Mouse (Mus musculus): ENCODE results near the gene Sh3rf3. TPM values are rescaled to one million over a fixed set of nuclear protein-coding genes. Genes with fewer than 3 reads are reported as not detected.

Gene Sh3rf3
- polyA plus RNA-seq, 1 experiment from 2014 or later, result 0.24 TPM

GRCm38 (mm10) chr10:59152544-59153081, 339.5 kb downstream of the Sh3rf3 start:
- H3K4me3 ChIP-seq, result no peak overlapping the region

GRCm38 (mm10) chr10:59158627-59159026, 345.5 kb downstream of the Sh3rf3 start:
- Histone ChIP-seq H3K4me1 (0 out of 2 replicates have a peak, but pooled peaks cover 2% of the 10 kb centered on the region), H3K9me3 (replicated peaks) (no peaks in the 10 kb centered on the region), H3K27me3 (ENCODE audit: low read depth, poor library complexity, severe bottlenecking) (no peaks in the 10 kb centered on the region), H3K27ac (no peak overlapping the region), H3K4me3 (no peak overlapping the region), H3K36me3 (0 out of 2 replicates have a peak, but pooled peaks cover 4% of the 10 kb centered on the region)
- DNase-seq (ENCODE audit: low spot score), result no peak
- 72% methylated on average over 3 of the region's 3 CpGs for WGBS

More at GRCm38 (mm10) chr10:59152544-59153081, 339.5 kb downstream of the Sh3rf3 start:
- 0 out of 2 replicates have a peak, but pooled peaks cover 3% of the 10 kb centered on the region for H3K36me3 ChIP-seq
- WGBS, result 71% methylated on average over 5 of the region's 5 CpGs
- DNase-seq (ENCODE audit: low spot score), result no peak
- H3K27me3 ChIP-seq (ENCODE audit: low read depth, poor library complexity, severe bottlenecking), result 0 out of 2 replicates have a peak, but pooled peaks cover 6% of the 10 kb centered on the region
- no peaks in the 10 kb centered on the region; the same call in 1 of the 2 replicates for H3K4me1 ChIP-seq
- H3K27ac ChIP-seq, result no peak overlapping the region
- no peaks in the 10 kb centered on the region for H3K9me3 ChIP-seq (replicated peaks)

- H3K9me3 ChIP-seq (replicated peaks), result no peaks in the 10 kb centered on the region
Observed at GRCm38 (mm10) chr10:59162185-59162897, 349.2 kb downstream of the Sh3rf3 start.

DNA sequence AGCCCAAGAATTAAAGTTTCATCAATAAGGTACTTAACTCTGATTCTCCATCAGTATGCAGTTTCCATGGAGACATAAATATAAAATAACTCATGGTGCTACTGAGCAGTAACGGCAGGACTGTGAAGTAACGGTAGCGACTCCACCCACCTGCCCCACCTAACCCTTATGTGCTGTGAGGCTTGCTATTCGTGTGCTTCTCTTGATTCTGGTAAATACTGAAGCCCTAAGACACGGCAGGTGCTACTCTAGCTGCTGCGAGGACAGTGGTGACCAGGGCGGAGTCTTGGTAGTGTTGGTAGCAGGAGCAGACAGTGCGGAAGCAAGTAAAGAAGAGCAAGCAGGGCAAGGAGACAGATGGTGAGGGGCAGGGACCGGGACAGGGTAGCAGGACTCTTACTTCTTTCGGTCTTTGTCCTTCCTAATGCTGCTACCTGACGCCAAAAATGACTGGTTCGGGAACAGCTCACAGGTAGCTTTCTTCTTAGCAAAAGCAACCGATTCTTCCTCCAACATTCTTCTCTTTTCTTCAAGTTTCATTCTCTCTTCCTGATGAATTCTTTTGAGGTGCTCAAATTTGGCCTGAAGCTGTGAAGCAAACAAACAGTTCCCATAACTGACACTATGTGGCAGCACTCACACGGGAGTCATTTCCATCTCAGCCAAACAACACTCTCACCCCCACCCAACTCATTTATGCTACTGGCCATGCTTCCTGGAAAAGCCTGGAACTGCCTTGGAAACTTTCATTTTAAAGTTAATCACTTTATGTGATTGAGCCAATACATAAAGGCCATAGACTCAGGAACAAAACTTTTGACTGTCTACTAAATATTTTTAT, 353.2 kb downstream of the Sh3rf3 start:
- no peak for DNase-seq (ENCODE audit: low spot score)
- no peak overlapping the region for H3K27ac ChIP-seq

More at GRCm38 (mm10) chr10:59162185-59162897, 349.2 kb downstream of the Sh3rf3 start:
- Histone ChIP-seq H3K27me3 (ENCODE audit: low read depth, poor library complexity, severe bottlenecking) (no peaks in the 10 kb centered on the region), H3K4me1 (0 out of 2 replicates have a peak, but pooled peaks cover 2% of the 10 kb centered on the region), H3K4me3 (no peak overlapping the region), H3K27ac (no peak overlapping the region), H3K36me3 (peaks cover 14% of the 10 kb centered on the region; the same call in 1 of the 2 replicates)
- 79% methylated on average over 4 of the region's 4 CpGs for WGBS
- no peak for DNase-seq (ENCODE audit: low spot score)

GRCm38 (mm10) chr10:59171042-59171441, 357.9 kb downstream of the Sh3rf3 start:
- no peak overlapping the region for H3K4me3 ChIP-seq
- peaks cover 28% of the 10 kb centered on the region for H3K36me3 ChIP-seq
- DNase-seq (ENCODE audit: low spot score), result no peak
- H3K9me3 ChIP-seq (replicated peaks), result no peaks in the 10 kb centered on the region
- H3K27me3 ChIP-seq (ENCODE audit: low read depth, poor library complexity, severe bottlenecking), result no peaks in the 10 kb centered on the region
- 81% methylated on average over 3 of the region's 3 CpGs for WGBS
- H3K4me1 ChIP-seq, result no peaks in the 10 kb centered on the region
- no peak overlapping the region for H3K27ac ChIP-seq

More for the DNA sequence above, 353.2 kb downstream of the Sh3rf3 start:
- Histone ChIP-seq H3K9me3 (replicated peaks) (no peaks in the 10 kb centered on the region), H3K4me3 (no peak overlapping the region), H3K4me1 (no peaks in the 10 kb centered on the region), H3K36me3 (peaks cover 28% of the 10 kb centered on the region), H3K27me3 (ENCODE audit: low read depth, poor library complexity, severe bottlenecking) (no peaks in the 10 kb centered on the region)
- WGBS, result 62% methylated on average over 14 of the region's 14 CpGs

DNA sequence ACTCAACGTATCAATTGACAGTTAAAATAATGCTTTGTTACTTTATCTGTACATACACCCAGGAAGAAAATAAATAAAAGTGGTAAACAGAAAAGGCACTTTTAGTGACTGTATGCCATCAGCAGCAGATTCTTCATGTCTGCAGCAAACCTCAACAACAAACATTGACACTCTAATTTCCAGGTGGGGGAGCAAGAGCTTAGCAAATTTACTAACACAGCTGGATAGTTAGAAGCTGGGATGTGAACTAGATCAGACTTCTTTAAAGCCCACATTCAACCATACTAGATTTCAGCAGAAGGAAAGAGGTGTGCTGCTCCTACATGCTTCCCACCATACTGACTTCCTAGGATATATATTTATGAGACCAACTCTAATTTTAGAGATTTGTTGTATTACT, 359.4 kb downstream of the Sh3rf3 start:
- H3K4me1 ChIP-seq, result no peaks in the 10 kb centered on the region
- H3K27me3 ChIP-seq (ENCODE audit: low read depth, poor library complexity, severe bottlenecking), result no peaks in the 10 kb centered on the region
- DNase-seq (ENCODE audit: low spot score), result no peak
- H3K9me3 ChIP-seq (replicated peaks), result no peaks in the 10 kb centered on the region
- H3K36me3 ChIP-seq, result peaks cover 35% of the 10 kb centered on the region
- no peak overlapping the region for H3K4me3 ChIP-seq
- no peak overlapping the region for H3K27ac ChIP-seq
- WGBS, result 92% methylated on average over 1 of the region's 1 CpGs

DNA sequence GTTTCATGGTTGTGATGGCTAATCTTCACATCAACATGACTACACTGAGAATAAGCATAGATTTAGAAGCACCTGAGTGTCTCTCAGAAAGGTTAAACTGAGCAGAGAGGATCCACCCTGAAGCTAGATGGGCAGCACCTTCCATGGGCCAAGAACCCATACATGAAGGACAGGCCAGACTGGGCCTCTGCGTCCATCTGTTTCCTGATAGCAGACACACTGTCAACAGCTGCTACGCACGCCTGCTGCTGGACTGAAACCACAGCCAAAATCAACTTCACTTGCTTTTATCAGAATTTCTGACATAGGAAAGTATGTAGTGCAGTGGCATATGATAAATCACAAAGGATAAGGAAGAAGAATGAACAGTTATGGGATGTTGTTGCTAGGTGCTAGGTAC, 366.5 kb downstream of the Sh3rf3 start:
- Histone ChIP-seq H3K9me3 (replicated peaks) (no peaks in the 10 kb centered on the region), H3K27me3 (ENCODE audit: low read depth, poor library complexity, severe bottlenecking) (no peaks in the 10 kb centered on the region), H3K36me3 (peaks cover 39% of the 10 kb centered on the region), H3K27ac (no peak overlapping the region), H3K4me1 (no peaks in the 10 kb centered on the region), H3K4me3 (no peak overlapping the region)
- no peak for DNase-seq (ENCODE audit: low spot score)
- 88% methylated on average over 3 of the region's 3 CpGs for WGBS

- Histone ChIP-seq H3K4me1 (no peaks in the 10 kb centered on the region), H3K27ac (no peak overlapping the region), H3K9me3 (replicated peaks) (no peaks in the 10 kb centered on the region), H3K4me3 (no peak overlapping the region), H3K27me3 (ENCODE audit: low read depth, poor library complexity, severe bottlenecking) (no peaks in the 10 kb centered on the region), H3K36me3 (peaks cover 27% of the 10 kb centered on the region)
- 81% methylated on average over 3 of the region's 3 CpGs for WGBS
- no peak for DNase-seq (ENCODE audit: low spot score)
Observed at GRCm38 (mm10) chr10:59182306-59182705, 369.1 kb downstream of the Sh3rf3 start.

Small RNAs within 50 kb of the gene (microRNA-seq; reads per million reads assigned to microRNA genes)
- gene Gm27672, result not detected

Other genes starting within 250 kb of the Sh3rf3 start
- 1.8 and 2.3 TPM in 2 replicates for gene Edar, start 137.7 kb upstream of the Sh3rf3 start, polyA plus RNA-seq (2016; fragmentation: Nextera tagmentation; extraction: Ambion mirVana)
- not detected in 2 replicates for gene Gm17542, start 95.1 kb upstream of the Sh3rf3 start, polyA plus RNA-seq (2016; fragmentation: Nextera tagmentation; extraction: Ambion mirVana)

Measured in limb, embryonic 10.5 days (tissue).